Mouse (Mus musculus) forebrain, embryonic 11.5 days (tissue): ENCODE results near the gene Fkbp15. TPM values are rescaled to one million over a fixed set of nuclear protein-coding genes. Genes with fewer than 3 reads are reported as not detected.

Experiments
- ATAC-seq: fragments of 200-750 bp; cut with Nextera tagmentation; replicated peaks from 2 replicates; pipeline ENCODE4 v1.8.0; 2017; ENCODE audit warnings: moderate TSS enrichment; ENCODE audit not compliant: low FRiP score
- DNase-seq: peaks from one replicate; pipeline ENCODE4 v3.0.0-alpha.2; 2017; ENCODE audit warnings: low spot score
- H3K27ac ChIP-seq: fragments of 300-500 bp; sonication (generic); 2 replicates; pipeline ENCODE4 v1.5.1; 2014; ENCODE audit warnings: low read depth, low read length
- H3K27me3 ChIP-seq: fragments of 300-500 bp; sonication (generic); 2 replicates; pipeline ENCODE4 v1.6.1; 2014; ENCODE audit warnings: mild to moderate bottlenecking, low read length, mixed read lengths; ENCODE audit not compliant: control insufficient read depth, insufficient read depth
- H3K36me3 ChIP-seq: fragments of 300-500 bp; sonication (generic); 2 replicates; pipeline ENCODE4 v1.6.1; 2014; ENCODE audit warnings: mild to moderate bottlenecking, low read length, moderate library complexity, mixed read lengths; ENCODE audit not compliant: control insufficient read depth, insufficient read depth
- H3K4me1 ChIP-seq: fragments of 300-500 bp; sonication (generic); replicated peaks from 2 replicates; pipeline ENCODE4 v1.6.1; 2014; ENCODE audit warnings: low read length, mixed read lengths; ENCODE audit not compliant: control insufficient read depth, insufficient read depth
- H3K4me2 ChIP-seq: fragments of 300-500 bp; sonication (generic); 2 replicates; pipeline ENCODE4 v1.6.1; 2014; ENCODE audit warnings: low read depth, mild to moderate bottlenecking, low read length, moderate library complexity, mixed read lengths; ENCODE audit not compliant: severe bottlenecking
- H3K4me3 ChIP-seq: fragments of 300-500 bp; sonication (generic); 2 replicates; pipeline ENCODE4 v1.5.1; 2014; ENCODE audit warnings: low read depth, low read length
- H3K9ac ChIP-seq: fragments of 300-500 bp; sonication (generic); 2 replicates; pipeline ENCODE4 v1.6.1; 2014; ENCODE audit warnings: low read length
- H3K9me3 ChIP-seq: fragments of 300-500 bp; sonication (generic); 2 replicates; pipeline ENCODE4 v1.6.1; 2016; ENCODE audit warnings: low read length, mixed read lengths; ENCODE audit not compliant: control insufficient read depth
- WGBS: fragments of 180-500 bp; shearing (Covaris S2); extraction: QIAGEN DNeasy Blood & Tissue Kit; methylation state at CpG from one replicate; pipeline ENCODE4 v1.1.7; 2014; 5-methylcytosine and 5-hydroxymethylcytosine counted together
- polyA plus RNA-seq: library from polyadenylated mRNA; unstranded; fragments of >200 nt; fragmentation: Nextera tagmentation; extraction: Ambion mirVana; gene quantifications from 2 replicates; pipeline ENCODE4 v1.2.1, GENCODE M21; 2014

Fkbp15 gene
- polyA plus RNA-seq, 1 experiment from 2014 or later, result 23.4 TPM

GRCm38 (mm10) chr4:62302795-62303194, 57.6 kb downstream of the Fkbp15 start:
- H3K36me3 ChIP-seq, result no peaks in the 10 kb centered on the region; the same call in 1 of the 2 replicates
- H3K27ac ChIP-seq, result no peak overlapping the region
- H3K9ac ChIP-seq, result no peak overlapping the region
- no peaks in the 10 kb centered on the region for H3K4me1 ChIP-seq
- H3K4me2 ChIP-seq, result no peak overlapping the region
- no peak overlapping the region for H3K4me3 ChIP-seq
- WGBS, result 71% methylated on average over 2 of the region's 2 CpGs
- no peaks in the 10 kb centered on the region for H3K9me3 ChIP-seq
- ATAC-seq (no peak), DNase-seq (no peak)
- no peaks in the 10 kb centered on the region for H3K27me3 ChIP-seq

GRCm38 (mm10) chr4:62300001-62300400, 60.3 kb downstream of the Fkbp15 start:
- no peak for ATAC-seq
- no peak for DNase-seq
- Histone ChIP-seq H3K4me1 (no peaks in the 10 kb centered on the region), H3K27me3 (no peaks in the 10 kb centered on the region), H3K27ac (no peak overlapping the region), H3K36me3 (no peaks in the 10 kb centered on the region; the same call in 1 of the 2 replicates), H3K9me3 (no peaks in the 10 kb centered on the region), H3K9ac (no peak overlapping the region), H3K4me2 (no peak overlapping the region), H3K4me3 (no peak overlapping the region)
- WGBS, result 92% methylated on average over 2 of the region's 2 CpGs

- no peak for ATAC-seq
- no peak overlapping the region for H3K27ac ChIP-seq
- H3K4me2 ChIP-seq, result no peak overlapping the region
- H3K9ac ChIP-seq, result no peak overlapping the region
- no peak overlapping the region for H3K4me3 ChIP-seq
- H3K9me3 ChIP-seq, result no peaks in the 10 kb centered on the region
- DNase-seq, result no peak
- H3K4me1 ChIP-seq, result no peaks in the 10 kb centered on the region
- 89% methylated on average over 3 of the region's 3 CpGs for WGBS
- H3K27me3 ChIP-seq, result no peaks in the 10 kb centered on the region
- H3K36me3 ChIP-seq, result no peaks in the 10 kb centered on the region; the same call in 1 of the 2 replicates
Measured at GRCm38 (mm10) chr4:62297280-62298130, 62.8 kb downstream of the Fkbp15 start.

GRCm38 (mm10) chr4:62294741-62295140, 65.6 kb downstream of the Fkbp15 start:
- Histone ChIP-seq H3K4me1 (no peaks in the 10 kb centered on the region), H3K4me3 (no peak overlapping the region), H3K27ac (no peak overlapping the region), H3K9me3 (no peaks in the 10 kb centered on the region), H3K27me3 (no peaks in the 10 kb centered on the region), H3K9ac (no peak overlapping the region), H3K36me3 (no peaks in the 10 kb centered on the region; the same call in 1 of the 2 replicates), H3K4me2 (no peak overlapping the region)
- 94% methylated on average over 1 of the region's 1 CpGs for WGBS
- DNase-seq (no peak), ATAC-seq (no peak)

- ATAC-seq, result no peak
Measured at GRCm38 (mm10) chr4:62293219-62293861, 67.0 kb downstream of the Fkbp15 start.

GRCm38 (mm10) chr4:62292461-62293180, 67.7 kb downstream of the Fkbp15 start:
- Histone ChIP-seq H3K9ac (no peak overlapping the region), H3K4me2 (no peak overlapping the region), H3K36me3 (no peaks in the 10 kb centered on the region), H3K27ac (no peak overlapping the region), H3K4me1 (no peaks in the 10 kb centered on the region), H3K4me3 (no peak overlapping the region), H3K27me3 (no peaks in the 10 kb centered on the region), H3K9me3 (no peaks in the 10 kb centered on the region)
- 82% methylated on average over 8 of the region's 8 CpGs for WGBS
- DNase-seq (no peak), ATAC-seq (no peak)

More at GRCm38 (mm10) chr4:62293219-62293861, 67.0 kb downstream of the Fkbp15 start:
- Histone ChIP-seq H3K27ac (no peak overlapping the region), H3K4me3 (no peak overlapping the region), H3K4me1 (no peaks in the 10 kb centered on the region), H3K36me3 (no peaks in the 10 kb centered on the region), H3K9ac (no peak overlapping the region), H3K27me3 (no peaks in the 10 kb centered on the region), H3K9me3 (no peaks in the 10 kb centered on the region), H3K4me2 (no peak overlapping the region)
- DNase-seq, result no peak
- 71% methylated on average over 10 of the region's 10 CpGs for WGBS

- WGBS, result 93% methylated on average over 9 of the region's 9 CpGs
- Histone ChIP-seq H3K36me3 (no peaks in the 10 kb centered on the region), H3K4me1 (peaks cover 3% of the 10 kb centered on the region; the same call in 1 of the 2 replicates), H3K9ac (no peak overlapping the region), H3K27me3 (no peaks in the 10 kb centered on the region), H3K4me3 (no peak overlapping the region), H3K27ac (no peak overlapping the region), H3K4me2 (no peak overlapping the region), H3K9me3 (no peaks in the 10 kb centered on the region)
- DNase-seq (no peak), ATAC-seq (no peak)
Measured at GRCm38 (mm10) chr4:62290816-62291505, 69.4 kb downstream of the Fkbp15 start.

GRCm38 (mm10) chr4:62289226-62289625, 71.1 kb downstream of the Fkbp15 start:
- no peak overlapping the region for H3K9ac ChIP-seq
- DNase-seq (no peak), ATAC-seq (no peak)
- H3K4me1 ChIP-seq, result peaks cover 3% of the 10 kb centered on the region; the same call in 1 of the 2 replicates
- H3K9me3 ChIP-seq, result no peaks in the 10 kb centered on the region
- H3K27me3 ChIP-seq, result no peaks in the 10 kb centered on the region
- H3K36me3 ChIP-seq, result no peaks in the 10 kb centered on the region
- H3K4me2 ChIP-seq, result no peak overlapping the region
- no peak overlapping the region for H3K27ac ChIP-seq
- H3K4me3 ChIP-seq, result no peak overlapping the region
- WGBS, result 87% methylated on average over 7 of the region's 7 CpGs
